Mouse (Mus musculus) right cerebral cortex, postnatal 14 days (tissue): ENCODE measurements at regions not wholly inside any gene's neighbourhood (a gene's known extent, or its start where the extent isn't known, plus 50 kb on each side); places are given as distances from the start of the nearest gene placed in this dataset.

Source experiments
- DNase-seq: peaks from one replicate; pipeline ENCODE4 v3.0.0; 2022

DNA sequence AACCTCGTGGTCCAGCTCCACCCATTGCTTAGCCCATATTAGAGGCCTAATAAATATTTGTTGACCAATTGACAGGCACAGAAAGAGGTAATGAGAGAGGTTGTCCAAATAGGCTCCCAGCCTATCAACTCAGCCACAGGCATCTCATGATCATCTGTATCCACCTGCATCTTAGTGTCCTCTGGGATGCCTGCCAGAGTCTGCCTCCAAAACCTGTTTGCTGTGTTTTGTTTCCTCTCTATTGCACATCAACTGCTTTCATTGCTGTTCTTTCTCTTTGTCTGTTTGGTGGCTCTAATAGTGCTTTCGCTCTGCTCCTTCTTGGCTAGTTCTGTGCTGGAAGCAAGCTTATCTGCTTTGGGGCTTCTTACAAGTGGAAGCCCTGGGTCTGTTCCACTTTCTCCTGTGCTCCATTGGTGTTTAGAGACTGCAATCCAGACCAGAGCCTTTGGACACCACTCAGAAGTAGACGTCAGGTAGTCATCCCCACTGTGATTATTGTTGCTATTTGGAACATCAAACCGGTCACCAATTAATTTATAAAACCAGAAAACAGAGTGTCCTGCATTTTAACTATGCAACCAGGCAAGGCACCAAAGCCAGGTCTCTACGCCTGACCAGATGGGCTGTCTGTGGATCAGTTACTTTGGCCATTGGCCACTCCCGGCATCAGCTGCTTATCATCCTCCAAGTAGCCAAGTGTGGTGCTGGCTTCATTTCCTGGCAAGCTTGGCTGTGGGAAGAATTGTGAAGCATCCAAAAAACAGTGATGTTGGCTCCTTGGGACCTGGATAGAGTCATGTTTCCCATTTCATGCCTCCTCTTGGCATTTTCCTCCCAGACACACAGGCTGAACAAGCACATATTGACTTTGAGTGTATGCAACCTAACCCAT is 74.5 kb upstream of the Hs3st4 start:
- peak; percentile 8 for DNase-seq

DNA sequence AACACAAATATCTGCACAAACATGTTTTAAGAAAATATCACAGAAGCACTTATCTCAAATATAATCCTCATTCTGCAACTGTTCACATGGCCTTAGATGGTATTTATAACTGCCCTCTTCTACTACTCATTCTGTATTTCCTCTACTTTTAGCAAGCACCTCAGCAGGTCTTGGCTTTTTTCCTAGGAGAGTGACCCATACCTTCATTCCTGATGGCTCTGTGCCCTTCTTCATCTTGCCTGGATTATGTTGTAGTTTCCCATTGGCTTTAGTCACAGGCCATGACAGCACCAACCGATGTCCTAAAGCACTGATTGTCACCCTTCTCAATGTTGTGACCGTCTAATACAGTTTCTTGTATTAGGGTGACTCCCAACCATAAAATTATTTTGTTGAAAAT is 61.2 kb upstream of the Hs3st4 start:
- no peak for DNase-seq

- no peak for DNase-seq
These were observed 50.2 kb upstream of the Hs3st4 start for GRCm38 (mm10) chr7:123932486-123932885.
